Mouse (Mus musculus): ENCODE data around the gene Ikzf2. TPM values are rescaled to one million over a fixed set of nuclear protein-coding genes. Genes with fewer than 3 reads are reported as not detected.

The Ikzf2 gene
- total and polyA plus RNA-seq, 2 experiments from 2014 or later, result 0.94 to 4.0 TPM

- no peak overlapping the region for H3K4me3 ChIP-seq (ENCODE audit: low read length)
- ATAC-seq (no peak), DNase-seq (ENCODE audit: low spot score) (no peak)
- no peaks in the 10 kb centered on the region for H3K4me1 ChIP-seq (ENCODE audit: insufficient read depth, low read length)
- no peak overlapping the region for H3K9ac ChIP-seq (replicated peaks; ENCODE audit: low read length)
- H3K27me3 ChIP-seq (ENCODE audit: insufficient read depth, low read length), result no peaks in the 10 kb centered on the region
- no peak overlapping the region for H3K27ac ChIP-seq
- no peak for TF ChIP-seq CTCF (IDR thresholded peaks at IDR 0.05; ENCODE audit: low read depth)
- H3K4me2 ChIP-seq (ENCODE audit: low read depth, low read length), result no peak overlapping the region
- no peaks in the 10 kb centered on the region for H3K9me3 ChIP-seq (ENCODE audit: low read length)
- 34% methylated on average over 5 of the region's 5 CpGs for WGBS
- no peaks in the 10 kb centered on the region for H3K36me3 ChIP-seq (ENCODE audit: insufficient read depth, low read length)
These were observed 30.8 kb downstream of the Ikzf2 start for GRCm38 (mm10) chr1:69656047-69656782.

GRCm38 (mm10) chr1:69655368-69655767 lies 31.7 kb downstream of the Ikzf2 start:
- WGBS, result 92% methylated on average over 5 of the region's 5 CpGs
- Histone ChIP-seq H3K27ac (no peak overlapping the region), H3K27me3 (ENCODE audit: insufficient read depth, low read length) (no peaks in the 10 kb centered on the region), H3K9me3 (ENCODE audit: low read length) (no peaks in the 10 kb centered on the region), H3K4me1 (ENCODE audit: insufficient read depth, low read length) (no peaks in the 10 kb centered on the region), H3K36me3 (ENCODE audit: insufficient read depth, low read length) (no peaks in the 10 kb centered on the region), H3K4me3 (ENCODE audit: low read length) (no peak overlapping the region), H3K9ac (replicated peaks; ENCODE audit: low read length) (no peak overlapping the region), H3K4me2 (ENCODE audit: low read depth, low read length) (no peak overlapping the region)
- ATAC-seq (no peak), DNase-seq (ENCODE audit: low spot score) (no peak)
- TF ChIP-seq CTCF (IDR thresholded peaks at IDR 0.05; ENCODE audit: low read depth), result no peak

GRCm38 (mm10) chr1:69654955-69655354 lies 32.1 kb downstream of the Ikzf2 start:
- DNase-seq (ENCODE audit: low spot score) (no peak), ATAC-seq (no peak)
- H3K4me1 ChIP-seq (ENCODE audit: insufficient read depth, low read length), result no peaks in the 10 kb centered on the region
- H3K36me3 ChIP-seq (ENCODE audit: insufficient read depth, low read length), result no peaks in the 10 kb centered on the region
- no peaks in the 10 kb centered on the region for H3K27me3 ChIP-seq (ENCODE audit: insufficient read depth, low read length)
- no peak overlapping the region for H3K9ac ChIP-seq (replicated peaks; ENCODE audit: low read length)
- no peaks in the 10 kb centered on the region for H3K9me3 ChIP-seq (ENCODE audit: low read length)
- no peak overlapping the region for H3K27ac ChIP-seq
- H3K4me3 ChIP-seq (ENCODE audit: low read length), result no peak overlapping the region
- no peak for TF ChIP-seq CTCF (IDR thresholded peaks at IDR 0.05; ENCODE audit: low read depth)
- 72% methylated on average over 1 of the region's 1 CpGs for WGBS
- no peak overlapping the region for H3K4me2 ChIP-seq (ENCODE audit: low read depth, low read length)

GRCm38 (mm10) chr1:69653419-69653818 lies 33.6 kb downstream of the Ikzf2 start:
- no peak for TF ChIP-seq CTCF (IDR thresholded peaks at IDR 0.05; ENCODE audit: low read depth)
- DNase-seq (ENCODE audit: low spot score), result no peak

DNA sequence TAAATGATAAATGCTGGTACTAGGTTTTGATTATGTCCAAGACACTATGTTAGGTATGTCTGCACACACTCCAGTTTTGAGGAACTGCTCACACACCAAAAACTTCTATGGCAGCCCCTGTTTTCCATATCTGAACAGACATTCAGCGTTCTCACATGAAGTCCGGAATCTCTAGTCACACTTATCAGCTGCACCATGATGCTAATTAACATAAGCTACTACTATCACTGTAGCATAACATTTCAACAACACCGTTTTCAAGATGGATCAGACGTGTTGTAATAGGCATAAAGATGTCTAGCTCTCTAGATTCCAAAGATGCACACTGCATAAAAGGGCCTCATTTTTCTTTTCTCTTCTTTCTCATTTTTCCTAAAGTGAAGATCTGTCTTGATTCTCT lies 43.9 kb downstream of the Ikzf2 start:
- Histone ChIP-seq H3K4me2 (ENCODE audit: low read depth, low read length) (no peak overlapping the region), H3K36me3 (ENCODE audit: insufficient read depth, low read length) (no peaks in the 10 kb centered on the region), H3K4me1 (ENCODE audit: insufficient read depth, low read length) (no peaks in the 10 kb centered on the region), H3K27me3 (ENCODE audit: insufficient read depth, low read length) (no peaks in the 10 kb centered on the region), H3K9me3 (ENCODE audit: low read length) (no peaks in the 10 kb centered on the region), H3K4me3 (ENCODE audit: low read length) (no peak overlapping the region), H3K27ac (no peak overlapping the region), H3K9ac (replicated peaks; ENCODE audit: low read length) (no peak overlapping the region)
- DNase-seq (ENCODE audit: low spot score) (no peak), ATAC-seq (no peak)
- 86% methylated on average over 4 of the region's 4 CpGs for WGBS
- TF ChIP-seq CTCF (IDR thresholded peaks at IDR 0.05; ENCODE audit: low read depth), result no peak

More at GRCm38 (mm10) chr1:69653419-69653818, 33.6 kb downstream of the Ikzf2 start:
- H3K9ac ChIP-seq (replicated peaks; ENCODE audit: low read length), result no peak overlapping the region
- no peaks in the 10 kb centered on the region for H3K9me3 ChIP-seq (ENCODE audit: low read length)
- H3K4me3 ChIP-seq (ENCODE audit: low read length), result no peak overlapping the region
- ATAC-seq, result no peak
- WGBS, result 92% methylated on average over 2 of the region's 2 CpGs
- H3K4me2 ChIP-seq (ENCODE audit: low read depth, low read length), result no peak overlapping the region
- no peaks in the 10 kb centered on the region for H3K4me1 ChIP-seq (ENCODE audit: insufficient read depth, low read length)
- no peak overlapping the region for H3K27ac ChIP-seq
- H3K36me3 ChIP-seq (ENCODE audit: insufficient read depth, low read length), result no peaks in the 10 kb centered on the region
- no peaks in the 10 kb centered on the region for H3K27me3 ChIP-seq (ENCODE audit: insufficient read depth, low read length)

DNA sequence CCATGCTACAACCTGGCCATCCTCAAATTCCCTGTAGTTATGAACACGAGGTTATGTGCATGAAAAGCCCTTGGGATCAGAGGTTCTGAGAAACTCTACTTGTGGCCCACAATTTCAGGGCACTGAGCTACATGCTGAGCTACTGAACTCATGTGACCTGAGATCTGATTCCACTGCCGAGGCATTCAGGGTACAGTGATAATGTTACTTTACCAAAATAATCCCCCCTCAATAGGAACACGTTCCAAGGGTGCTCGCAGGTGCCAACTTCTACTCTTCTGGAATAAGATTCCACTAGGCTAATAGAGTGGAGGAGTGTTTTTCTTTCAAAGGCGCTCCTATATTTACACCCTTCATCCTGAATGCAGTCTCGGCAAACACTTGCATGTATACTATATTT lies 45.1 kb downstream of the Ikzf2 start:
- Histone ChIP-seq H3K9me3 (ENCODE audit: low read length) (no peaks in the 10 kb centered on the region), H3K9ac (replicated peaks; ENCODE audit: low read length) (no peak overlapping the region), H3K36me3 (ENCODE audit: insufficient read depth, low read length) (no peaks in the 10 kb centered on the region), H3K27ac (no peak overlapping the region), H3K4me3 (ENCODE audit: low read length) (no peak overlapping the region), H3K4me2 (ENCODE audit: low read depth, low read length) (no peak overlapping the region), H3K27me3 (ENCODE audit: insufficient read depth, low read length) (no peaks in the 10 kb centered on the region), H3K4me1 (ENCODE audit: insufficient read depth, low read length) (no peaks in the 10 kb centered on the region)
- no peak for TF ChIP-seq CTCF (IDR thresholded peaks at IDR 0.05; ENCODE audit: low read depth)
- no peak for ATAC-seq
- 84% methylated on average over 6 of the region's 6 CpGs for WGBS
- DNase-seq (ENCODE audit: low spot score), result no peak

DNA sequence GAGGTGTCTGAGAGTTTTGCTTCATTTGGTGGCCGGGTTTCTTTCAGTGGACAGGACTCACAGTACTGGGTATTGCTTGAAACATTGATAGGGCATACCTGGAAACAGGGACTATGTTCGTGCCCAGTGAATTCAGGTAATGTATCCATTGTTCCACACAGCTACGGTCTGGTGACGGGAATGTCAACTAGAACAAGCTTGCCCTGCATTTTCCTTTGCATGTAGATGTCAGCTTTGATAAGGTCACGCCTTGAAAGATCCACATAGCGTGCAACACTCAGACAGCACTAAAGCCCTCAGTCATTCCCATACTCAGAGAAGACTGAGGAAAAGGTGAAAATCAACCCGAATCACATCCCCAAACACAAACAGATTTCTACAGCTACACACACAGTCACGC lies 48.7 kb downstream of the Ikzf2 start:
- Histone ChIP-seq H3K27me3 (ENCODE audit: insufficient read depth, low read length) (no peaks in the 10 kb centered on the region), H3K36me3 (ENCODE audit: insufficient read depth, low read length) (no peaks in the 10 kb centered on the region), H3K9me3 (ENCODE audit: low read length) (no peaks in the 10 kb centered on the region), H3K9ac (replicated peaks; ENCODE audit: low read length) (no peak overlapping the region), H3K4me3 (ENCODE audit: low read length) (no peak overlapping the region), H3K4me1 (ENCODE audit: insufficient read depth, low read length) (no peaks in the 10 kb centered on the region), H3K4me2 (ENCODE audit: low read depth, low read length) (no peak overlapping the region), H3K27ac (no peak overlapping the region)
- no peak for TF ChIP-seq CTCF (IDR thresholded peaks at IDR 0.05; ENCODE audit: low read depth)
- 88% methylated on average over 8 of the region's 8 CpGs for WGBS
- DNase-seq (ENCODE audit: low spot score) (no peak), ATAC-seq (no peak)
